Mouse (Mus musculus) hindbrain, postnatal 0 days (tissue): ENCODE data around the gene Wdr95. TPM values are rescaled to one million over a fixed set of nuclear protein-coding genes. Genes with fewer than 3 reads are reported as not detected.

Experiments
- ATAC-seq: fragments of 200-750 bp; cut with Nextera tagmentation; 2 replicates; pipeline ENCODE4 v1.8.0; 2017; ENCODE audit warnings: mild to moderate bottlenecking, moderate TSS enrichment, moderate library complexity
- DNase-seq: peaks from one replicate; pipeline ENCODE4 v3.0.0-alpha.2; 2015; ENCODE audit warnings: low spot score
- H3K27ac ChIP-seq: fragments of 300-500 bp; sonication (generic); 2 replicates; pipeline ENCODE4 v1.5.1; 2014; ENCODE audit warnings: mild to moderate bottlenecking
- H3K27me3 ChIP-seq: fragments of 300-500 bp; sonication (generic); 2 replicates; pipeline ENCODE4 v1.6.1; 2014; ENCODE audit warnings: low read length, mixed read lengths; ENCODE audit not compliant: insufficient read depth
- H3K36me3 ChIP-seq: fragments of 300-500 bp; sonication (generic); 2 replicates; pipeline ENCODE4 v1.6.1; 2014; ENCODE audit warnings: low read length, mixed read lengths; ENCODE audit not compliant: insufficient read depth
- H3K4me1 ChIP-seq: fragments of 300-500 bp; sonication (generic); 2 replicates; pipeline ENCODE4 v1.6.1; 2014; ENCODE audit warnings: antibody characterized with exemption, low read length, mixed read lengths; ENCODE audit not compliant: insufficient read depth
- H3K4me2 ChIP-seq: fragments of 300-500 bp; sonication (generic); 2 replicates; pipeline ENCODE4 v1.6.1; 2014; ENCODE audit warnings: low read depth, mild to moderate bottlenecking, low read length, moderate library complexity, mixed read lengths
- H3K4me3 ChIP-seq: fragments of 300-500 bp; sonication (generic); 2 replicates; pipeline ENCODE4 v1.5.1; 2014; ENCODE audit warnings: low read length
- H3K9ac ChIP-seq: fragments of 300-500 bp; sonication (generic); replicated peaks from 2 replicates; pipeline ENCODE4 v1.6.1; 2014; ENCODE audit warnings: mild to moderate bottlenecking, low read length, moderate library complexity, mixed read lengths
- H3K9me3 ChIP-seq: fragments of 300-500 bp; sonication (generic); 2 replicates; pipeline ENCODE4 v1.6.1; 2016; ENCODE audit warnings: low read length, mixed read lengths
- CTCF ChIP-seq: IDR thresholded peaks from 2 replicates; pipeline ENCODE4 v1.5.1; 2016; ENCODE audit warnings: antibody characterized with exemption, control low read depth, low read depth
- WGBS: fragments of 180-500 bp; shearing (Covaris S2); extraction: QIAGEN DNeasy Blood & Tissue Kit; methylation state at CpG from one replicate; pipeline ENCODE4 v1.1.7; 2014; 5-methylcytosine and 5-hydroxymethylcytosine counted together
- polyA plus RNA-seq: library from polyadenylated mRNA; unstranded; fragments of >200 nt; fragmentation: Nextera tagmentation; extraction: Ambion mirVana; gene quantifications from 2 replicates; pipeline ENCODE4 v1.2.1, GENCODE M21; 2015
- total RNA-seq: library from RNA; depleted of rRNA; stranded (reverse); fragments of >200 nt; gene quantifications from 2 replicates; pipeline ENCODE4 v1.2.3, GENCODE M21; 2014

The Wdr95 gene
- total and polyA plus RNA-seq, 2 experiments from 2014 or later: 0.19 TPM; not detected in 1

GRCm38 (mm10) chr5:149594215-149594614, 65.7 kb downstream of the Wdr95 start:
- Histone ChIP-seq H3K9ac (no peak overlapping the region), H3K4me1 (no peaks in the 10 kb centered on the region)
- WGBS: 86% methylated on average over 3 of the region's 3 CpGs

GRCm38 (mm10) chr5:149597351-149597750, 68.9 kb downstream of the Wdr95 start:
- Histone ChIP-seq H3K9ac (no peak overlapping the region), H3K9me3 (no peaks in the 10 kb centered on the region), H3K4me2 (no peak overlapping the region), H3K4me3 (no peak overlapping the region), H3K4me1 (no peaks in the 10 kb centered on the region), H3K36me3 (no peaks in the 10 kb centered on the region), H3K27ac (no peak overlapping the region), H3K27me3 (no peaks in the 10 kb centered on the region)
- 0 out of 2 replicates have a peak, but pooled peaks have one; percentile 3 for TF ChIP-seq CTCF
- ATAC-seq: no peak
- 51% methylated on average over 18 of the region's 18 CpGs for WGBS
- DNase-seq: no peak

More at GRCm38 (mm10) chr5:149594215-149594614, 65.7 kb downstream of the Wdr95 start:
- DNase-seq (no peak), ATAC-seq (no peak)
- Histone ChIP-seq H3K36me3 (no peaks in the 10 kb centered on the region), H3K9me3 (no peaks in the 10 kb centered on the region), H3K4me2 (no peak overlapping the region), H3K27me3 (no peaks in the 10 kb centered on the region), H3K27ac (no peak overlapping the region), H3K4me3 (no peak overlapping the region)
- no peak for TF ChIP-seq CTCF

- no peaks in the 10 kb centered on the region for H3K36me3 ChIP-seq
- H3K9me3 ChIP-seq: no peaks in the 10 kb centered on the region
- H3K9ac ChIP-seq: no peak overlapping the region
- H3K4me2 ChIP-seq: no peak overlapping the region
- no peak overlapping the region for H3K4me3 ChIP-seq
- no peaks in the 10 kb centered on the region for H3K4me1 ChIP-seq
- TF ChIP-seq CTCF: no peak
- H3K27ac ChIP-seq: no peak overlapping the region
- no peaks in the 10 kb centered on the region for H3K27me3 ChIP-seq
- 82% methylated on average over 3 of the region's 3 CpGs for WGBS
- DNase-seq: peak; percentile 60
- no peak for ATAC-seq
Observed at GRCm38 (mm10) chr5:149601996-149602395, 73.5 kb downstream of the Wdr95 start.

GRCm38 (mm10) chr5:149603241-149603640, 74.8 kb downstream of the Wdr95 start:
- no peak overlapping the region for H3K4me2 ChIP-seq
- TF ChIP-seq CTCF: no peak
- no peaks in the 10 kb centered on the region for H3K27me3 ChIP-seq
- DNase-seq (no peak), ATAC-seq (no peak)
- no peak overlapping the region for H3K9ac ChIP-seq
- H3K27ac ChIP-seq: no peak overlapping the region
- H3K36me3 ChIP-seq: no peaks in the 10 kb centered on the region
- no peaks in the 10 kb centered on the region for H3K4me1 ChIP-seq
- WGBS: 86% methylated on average over 3 of the region's 3 CpGs
- no peak overlapping the region for H3K4me3 ChIP-seq
- no peaks in the 10 kb centered on the region for H3K9me3 ChIP-seq

GRCm38 (mm10) chr5:149607083-149607720, 78.7 kb downstream of the Wdr95 start:
- no peaks in the 10 kb centered on the region for H3K36me3 ChIP-seq
- H3K4me2 ChIP-seq: no peak overlapping the region
- no peaks in the 10 kb centered on the region for H3K9me3 ChIP-seq
- no peaks in the 10 kb centered on the region for H3K27me3 ChIP-seq
- no peaks in the 10 kb centered on the region for H3K4me1 ChIP-seq
- H3K9ac ChIP-seq: no peak overlapping the region
- H3K4me3 ChIP-seq: no peak overlapping the region
- TF ChIP-seq CTCF: no peak
- no peak for ATAC-seq
- H3K27ac ChIP-seq: no peak overlapping the region
- WGBS: 85% methylated on average over 8 of the region's 8 CpGs
- DNase-seq: no peak

- WGBS: 34% methylated on average over 16 of the region's 16 CpGs
- 0 out of 2 replicates have a peak, but pooled peaks cover 14% of the 10 kb centered on the region for H3K36me3 ChIP-seq
- peak overlapping the region; percentile 58 for H3K27ac ChIP-seq
- DNase-seq (peak; percentile 52), ATAC-seq (peak; percentile 55)
- H3K27me3 ChIP-seq: no peaks in the 10 kb centered on the region
- H3K9ac ChIP-seq: no peak overlapping the region
- no peak overlapping the region for H3K4me3 ChIP-seq
- H3K4me1 ChIP-seq: no peaks in the 10 kb centered on the region
- H3K4me2 ChIP-seq: no peak overlapping the region
- no peaks in the 10 kb centered on the region for H3K9me3 ChIP-seq
- no peak for TF ChIP-seq CTCF
Observed at GRCm38 (mm10) chr5:149611476-149612164, 83.1 kb downstream of the Wdr95 start.

- no peaks in the 10 kb centered on the region for H3K4me1 ChIP-seq
- H3K9me3 ChIP-seq: no peaks in the 10 kb centered on the region
- no peak overlapping the region for H3K9ac ChIP-seq
- H3K4me2 ChIP-seq: no peak overlapping the region
- no peaks in the 10 kb centered on the region for H3K27me3 ChIP-seq
- H3K4me3 ChIP-seq: no peak overlapping the region
- peak overlapping the region; percentile 58; the same call in 1 of the 2 replicates for H3K27ac ChIP-seq
- no peak for TF ChIP-seq CTCF
- H3K36me3 ChIP-seq: peaks cover 16% of the 10 kb centered on the region; the same call in 1 of the 2 replicates
- DNase-seq: no peak
- peak; percentile 64 for ATAC-seq
- WGBS: 81% methylated on average over 3 of the region's 3 CpGs
Observed at GRCm38 (mm10) chr5:149612165-149612518, 83.7 kb downstream of the Wdr95 start.
